ENCODE assay signal across 19 mouse cellular contexts in the genomic region with DNA sequence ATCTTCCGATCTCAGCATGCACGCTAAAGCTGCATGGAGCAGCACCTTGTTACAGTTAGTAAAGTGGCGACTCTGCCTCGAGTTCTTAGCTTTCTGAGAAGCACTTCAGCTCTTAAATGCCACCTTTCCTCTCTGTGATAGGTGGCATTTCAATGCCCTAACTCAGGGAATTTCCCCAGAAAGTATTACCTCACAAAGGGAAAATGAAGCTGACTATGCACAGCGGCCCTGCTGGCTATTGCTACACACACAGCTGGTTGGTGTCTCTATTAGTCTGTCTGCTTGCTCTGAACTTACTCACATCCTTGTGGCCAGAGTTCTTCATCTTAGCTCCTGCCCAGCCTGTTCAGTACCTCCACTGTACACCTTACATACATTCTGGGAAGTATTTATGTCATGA.
"Had no signal": no experiment of that assay in that cellular context is flagged by ENCODE, and none has a peak within 500 bp of the region (broad histone marks: within the 10 kb centered on the region; RNA-seq: fewer than 3 reads in every experiment).

No protein-coding gene starts in this region.

- H3K27ac ChIP-seq: liver, embryonic 13.5 days; liver, embryonic 15.5 days; macrophage; midbrain, embryonic 13.5 days; midbrain, embryonic 15.5 days; neural tube, embryonic 13.5 days; neural tube, embryonic 15.5 days had no signal

- H3K9me3 ChIP-seq: liver, embryonic 13.5 days; liver, embryonic 15.5 days; megakaryocyte, embryonic 14.5 days; midbrain, embryonic 13.5 days; midbrain, embryonic 15.5 days; neural tube, embryonic 13.5 days; neural tube, embryonic 15.5 days had no signal

- H3K4me2 ChIP-seq: liver, embryonic 11.5 days; liver, embryonic 13.5 days; liver, embryonic 15.5 days; midbrain, embryonic 11.5 days; midbrain, embryonic 13.5 days; midbrain, embryonic 15.5 days; neural tube, embryonic 13.5 days; neural tube, embryonic 15.5 days had no signal

- ATAC-seq: liver, postnatal 0 days; midbrain, embryonic 13.5 days; midbrain, embryonic 15.5 days had no signal

- H3K36me3 ChIP-seq: liver, embryonic 13.5 days; liver, embryonic 15.5 days; midbrain, embryonic 13.5 days; midbrain, embryonic 15.5 days; neural tube, embryonic 13.5 days; neural tube, embryonic 15.5 days had no signal

- H3K27me3 ChIP-seq: liver, embryonic 13.5 days; liver, embryonic 15.5 days; megakaryocyte, embryonic 14.5 days; midbrain, embryonic 13.5 days; midbrain, embryonic 15.5 days; neural tube, embryonic 13.5 days; neural tube, embryonic 15.5 days had no signal

- DNase-seq: liver, embryonic 13.5 days; liver, postnatal 0 days; lung, postnatal 14 days; right cerebral cortex, adult 18-20 months; right cerebral cortex, postnatal 25 days; right cerebral cortex, postnatal 4 days; spleen, adult 18-20 months; thymus, adult 18-20 months; thymus, postnatal 14 days; thymus, postnatal 36 days had no signal

- H3K4me3 ChIP-seq: liver, embryonic 13.5 days; liver, embryonic 15.5 days; megakaryocyte, embryonic 14.5 days; midbrain, embryonic 13.5 days; midbrain, embryonic 15.5 days; neural tube, embryonic 13.5 days; neural tube, embryonic 15.5 days had no signal

- H3K9ac ChIP-seq: liver, embryonic 13.5 days; liver, embryonic 15.5 days; liver, postnatal 0 days; midbrain, embryonic 13.5 days; midbrain, embryonic 15.5 days; neural tube, embryonic 13.5 days; neural tube, embryonic 15.5 days had no signal

- H3K4me1 ChIP-seq: liver, embryonic 13.5 days; liver, embryonic 15.5 days; megakaryocyte, embryonic 14.5 days; midbrain, embryonic 13.5 days; neural tube, embryonic 13.5 days; neural tube, embryonic 15.5 days had no signal
